Mouse (Mus musculus): ENCODE data around the gene Snx18.

Gene Snx18

DNA sequence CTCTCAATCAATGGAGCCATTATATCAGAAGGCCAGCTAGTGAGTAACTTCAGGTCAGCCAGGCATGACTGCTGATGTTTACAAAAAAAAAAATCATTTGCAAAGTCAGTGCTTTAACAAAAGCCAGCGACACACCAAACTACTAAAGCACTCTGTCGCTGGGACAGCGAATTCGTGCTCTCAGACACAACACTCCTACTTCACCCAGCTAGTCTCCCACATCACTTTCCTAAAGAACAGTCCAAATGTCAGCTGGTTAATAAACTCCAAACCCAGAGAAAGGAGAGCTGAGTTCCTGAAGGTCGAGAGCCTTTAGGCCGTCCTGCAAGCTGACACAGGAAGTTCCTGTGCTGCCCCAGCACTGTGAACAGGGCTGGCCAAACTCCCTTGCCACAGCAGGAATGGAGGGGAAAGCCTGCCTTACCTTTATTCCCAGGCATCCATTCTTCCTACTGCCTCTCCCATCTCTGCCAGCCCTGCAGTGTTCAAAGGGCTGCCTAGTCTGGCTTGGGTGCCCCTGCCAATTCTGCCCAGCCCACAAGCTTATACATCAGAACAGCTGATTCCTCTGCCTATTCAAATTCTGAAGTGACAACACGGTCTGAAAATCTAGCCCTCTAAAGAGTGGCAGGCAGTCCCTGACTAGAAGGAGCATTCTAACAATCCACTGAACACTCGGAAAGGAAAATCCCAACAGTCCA lies 2.2 kb downstream of the Snx18 start:
- DNase-seq (ENCODE audit: low spot score in 2 of 2), result no peak

DNA sequence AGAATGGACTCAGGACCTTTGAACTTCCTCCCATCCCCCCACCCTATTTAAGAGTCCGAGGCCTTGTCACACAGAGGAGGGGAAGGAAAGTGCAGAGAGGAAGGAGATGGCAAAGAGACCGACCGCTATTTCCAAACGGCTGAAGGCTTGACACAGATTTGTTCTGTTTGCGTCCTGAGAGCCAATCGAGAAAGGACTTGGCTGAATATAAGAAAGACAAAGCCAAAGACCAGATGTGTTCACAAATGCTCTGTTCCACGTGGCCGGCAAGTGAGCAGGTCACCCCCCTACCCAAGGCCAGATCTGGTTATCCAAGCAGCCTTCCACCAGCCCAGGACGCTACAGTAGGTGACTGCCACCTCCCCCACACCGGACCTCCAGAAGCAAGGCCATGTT lies 2.8 kb downstream of the Snx18 start:
- DNase-seq (ENCODE audit: low spot score in 2 of 2), result peak in 1 of 2 experiments; percentile 42

DNA sequence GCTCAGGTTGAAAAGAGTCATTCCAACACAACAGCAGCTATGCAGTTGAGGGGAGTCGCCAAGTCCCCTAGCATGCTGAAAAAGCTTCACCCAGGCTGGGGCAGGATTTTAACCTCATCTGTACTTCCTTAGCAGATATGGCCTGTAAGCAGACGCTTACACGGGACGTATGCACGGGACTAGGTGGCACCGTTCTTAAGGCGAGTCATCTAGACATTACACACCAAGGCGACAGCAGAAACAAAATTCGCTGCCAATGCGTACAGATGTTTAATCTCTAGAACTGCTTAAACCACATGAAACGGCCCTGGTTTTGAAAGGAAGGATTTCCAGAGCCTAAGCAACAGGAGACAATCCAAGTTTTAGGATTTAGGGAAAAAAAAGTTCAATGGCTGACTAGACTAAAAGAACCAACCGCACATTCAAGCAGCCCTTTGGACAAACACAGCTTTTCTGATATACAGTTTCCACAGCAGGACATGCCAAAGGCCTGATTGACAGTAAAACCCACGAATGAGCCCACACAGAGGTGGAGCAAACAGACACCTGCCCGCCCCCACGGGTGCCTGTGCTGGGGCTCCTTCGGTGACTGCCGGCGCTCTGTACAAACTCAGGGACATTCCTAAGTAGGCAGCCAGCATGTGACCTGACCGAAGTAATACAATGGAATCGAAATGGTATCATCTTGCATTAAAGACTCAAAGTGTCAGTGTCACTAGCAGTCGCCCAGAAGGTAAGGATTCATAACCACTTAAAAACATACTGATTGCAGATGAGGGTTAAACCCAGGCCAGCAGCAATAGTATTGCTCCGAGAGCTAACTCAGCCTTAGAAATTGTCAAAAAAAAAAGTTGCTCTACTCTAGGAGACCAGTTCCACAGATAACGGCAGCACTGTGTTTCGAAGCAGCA lies 3.5 kb downstream of the Snx18 start:
- DNase-seq (ENCODE audit: low spot score in 2 of 2), result peak; percentile 75 to 81

DNA sequence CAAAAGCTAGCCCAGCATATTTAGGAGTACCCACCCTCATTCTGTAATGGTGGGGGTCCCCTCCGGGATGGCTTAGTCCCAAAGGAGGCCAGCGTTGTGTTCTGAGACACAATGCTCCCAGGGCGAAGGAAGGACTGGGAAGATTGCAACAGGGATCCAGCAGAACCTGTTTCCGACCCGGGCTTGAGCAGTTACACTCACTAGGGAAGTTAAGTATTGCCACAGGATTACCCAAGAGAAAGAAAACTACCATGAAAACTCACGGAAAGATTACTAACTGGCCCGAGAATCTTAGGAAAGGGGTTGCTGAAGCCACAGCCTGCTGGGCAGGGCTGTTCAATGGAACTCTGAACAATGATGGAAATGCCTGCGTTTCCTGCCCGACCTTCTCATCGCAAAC lies 4.5 kb downstream of the Snx18 start:
- no peak for DNase-seq (ENCODE audit: low spot score in 2 of 2)

DNA sequence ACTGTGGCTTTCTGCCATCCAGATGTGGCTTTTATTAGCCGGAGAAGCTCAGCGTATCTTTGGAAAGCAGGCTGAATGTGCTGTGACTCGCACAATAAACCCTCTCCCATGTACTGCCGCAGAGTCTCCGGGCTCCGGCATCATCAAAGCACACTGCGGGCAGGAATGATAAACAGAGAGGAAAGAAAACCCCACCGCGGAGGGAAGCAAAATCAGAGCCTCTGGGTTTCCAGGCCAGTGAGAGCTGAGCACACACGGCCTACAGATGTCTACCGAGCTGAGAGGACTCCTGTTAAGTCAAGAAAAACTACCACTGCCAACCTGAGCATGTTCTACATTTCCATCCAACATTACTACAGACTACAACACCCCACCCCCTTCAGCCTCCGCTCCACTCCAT lies 5.0 kb downstream of the Snx18 start:
- DNase-seq (ENCODE audit: low spot score in 2 of 2), result no peak

DNA sequence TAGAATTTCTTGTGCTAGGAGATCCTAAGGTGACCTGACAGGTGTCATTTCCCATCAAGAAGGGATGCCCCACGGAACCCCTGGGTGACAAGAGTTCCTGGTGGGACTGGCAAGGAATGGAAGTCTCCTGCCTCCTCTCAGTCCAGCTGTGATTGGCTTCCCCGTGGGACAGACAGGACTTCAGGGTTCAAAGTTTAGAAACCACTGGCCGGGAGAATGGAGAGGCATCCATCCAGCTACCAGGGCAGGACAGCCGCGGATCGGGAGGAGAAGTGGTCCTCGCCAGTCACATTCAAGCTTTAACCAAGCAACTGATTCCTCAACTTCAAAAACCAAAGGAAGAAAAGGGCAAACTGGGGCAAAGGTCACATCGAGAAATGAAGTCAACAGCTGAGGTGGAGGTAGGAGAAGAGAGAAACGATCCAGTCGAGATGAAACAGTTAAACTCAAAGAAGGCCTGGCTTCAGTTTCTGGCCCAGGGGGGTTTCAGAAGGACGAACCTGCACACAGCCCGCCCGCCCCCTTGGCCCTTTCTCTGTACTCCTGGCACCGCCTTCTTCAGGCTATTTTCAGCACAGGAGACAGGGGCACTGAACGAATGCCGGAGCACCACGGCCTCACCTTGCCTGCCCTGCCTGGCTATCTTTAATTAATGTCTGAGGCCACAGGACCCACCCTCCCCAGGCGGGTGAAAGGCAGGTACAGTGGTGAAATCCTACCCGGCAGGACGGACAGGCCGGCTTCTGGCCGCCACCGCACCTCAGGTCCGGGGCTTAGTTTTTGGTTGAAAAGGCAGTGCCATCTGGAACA lies 6.0 kb downstream of the Snx18 start:
- peak in 1 of 2 experiments; percentile 56 for DNase-seq (ENCODE audit: low spot score in 2 of 2)

DNA sequence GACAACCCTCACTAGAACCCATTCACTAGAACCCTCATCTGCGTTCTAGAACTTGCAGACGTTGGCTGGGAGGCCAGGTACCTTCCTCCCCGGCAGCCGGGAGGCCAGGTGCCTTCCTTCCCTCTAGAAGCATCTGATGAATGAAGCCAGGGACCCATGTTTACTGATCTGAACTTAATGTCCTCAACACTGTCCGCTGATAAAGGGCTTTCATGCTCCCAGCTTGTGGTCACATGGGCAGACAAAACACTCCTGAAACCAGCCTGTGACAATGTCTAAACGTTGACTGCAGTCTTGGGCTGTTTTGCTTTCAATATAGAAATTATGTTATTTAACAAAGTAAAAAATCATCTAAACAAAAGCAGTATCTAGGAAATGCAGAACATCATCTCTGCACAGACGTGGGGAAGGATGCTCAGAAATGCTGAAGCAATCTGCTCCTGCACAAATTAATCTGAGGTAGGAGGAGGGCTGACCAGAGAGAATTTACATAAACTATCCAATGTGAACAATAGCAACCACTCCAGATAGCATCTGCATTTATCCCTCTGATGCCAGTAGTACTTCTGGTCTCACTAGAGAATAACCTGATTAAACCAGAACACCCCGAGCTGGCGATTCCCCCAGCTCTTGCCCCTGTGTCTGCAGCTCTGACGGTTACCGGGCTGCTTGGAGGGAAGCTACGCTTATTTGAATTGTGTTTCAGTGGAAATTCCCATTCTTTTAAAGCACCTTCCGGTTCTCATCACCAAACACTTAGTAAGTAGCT lies 7.4 kb downstream of the Snx18 start:
- no peak for DNase-seq (ENCODE audit: low spot score in 2 of 2)

DNA sequence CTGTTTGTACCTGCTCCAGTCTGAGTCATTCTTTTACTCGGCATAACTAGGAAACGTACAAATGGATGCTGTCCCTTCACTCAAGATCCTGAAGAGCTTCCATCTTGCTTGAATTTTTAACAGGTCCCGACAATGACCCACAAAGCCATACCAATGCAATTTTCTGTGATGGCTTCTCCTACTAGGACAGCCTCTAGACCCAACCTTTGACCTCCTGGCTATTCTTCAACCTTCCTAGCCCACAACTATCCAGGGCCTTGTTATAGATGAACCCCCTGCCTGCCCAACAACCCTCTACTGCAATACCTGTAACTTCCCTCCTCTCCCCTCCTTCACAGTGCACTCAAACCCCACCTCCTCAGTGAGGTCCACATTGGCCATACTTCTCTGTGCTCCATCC lies 8.9 kb downstream of the Snx18 start:
- no peak for DNase-seq (ENCODE audit: low spot score in 2 of 2)

DNA sequence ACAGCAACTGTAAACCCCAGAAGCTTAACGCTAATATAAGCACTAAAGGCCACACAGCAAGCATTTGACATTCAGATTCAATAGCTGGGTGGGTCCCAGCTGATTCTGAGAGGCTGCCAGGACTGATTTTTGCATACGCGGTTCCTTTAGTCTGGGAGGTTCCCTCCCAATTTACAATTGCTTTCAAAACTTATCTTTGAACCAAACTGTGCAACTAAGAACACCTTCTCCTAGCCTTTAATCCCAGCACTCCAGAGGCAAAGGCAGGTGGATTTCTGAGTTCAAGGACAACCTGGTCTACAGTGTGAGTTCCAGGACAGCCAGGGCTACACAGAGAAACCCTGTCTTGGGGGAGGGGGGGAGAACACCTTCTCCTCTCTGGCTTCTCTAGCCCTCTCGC lies 10.5 kb downstream of the Snx18 start:
- no peak for DNase-seq (ENCODE audit: low spot score in 2 of 2)

DNA sequence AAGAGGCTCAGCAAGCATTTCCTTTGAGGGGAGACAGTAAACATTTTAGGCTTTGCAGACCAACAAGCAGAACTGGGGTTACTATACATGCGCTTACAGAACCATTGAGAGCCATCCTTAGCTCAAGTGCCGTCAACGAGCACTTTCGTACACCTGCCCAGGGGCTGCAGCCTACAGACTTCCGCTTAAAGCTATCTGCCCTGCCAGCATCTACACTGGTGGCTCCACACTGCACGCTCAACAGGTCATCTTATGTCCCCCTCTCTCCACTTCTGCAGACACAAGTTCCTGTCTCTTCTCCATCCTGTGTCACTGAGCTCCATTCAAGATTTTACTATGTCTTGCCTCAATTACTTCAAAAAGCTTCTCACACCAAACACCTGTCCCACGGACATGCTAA lies 11.0 kb downstream of the Snx18 start:
- no peak for DNase-seq (ENCODE audit: low spot score in 2 of 2)

DNA sequence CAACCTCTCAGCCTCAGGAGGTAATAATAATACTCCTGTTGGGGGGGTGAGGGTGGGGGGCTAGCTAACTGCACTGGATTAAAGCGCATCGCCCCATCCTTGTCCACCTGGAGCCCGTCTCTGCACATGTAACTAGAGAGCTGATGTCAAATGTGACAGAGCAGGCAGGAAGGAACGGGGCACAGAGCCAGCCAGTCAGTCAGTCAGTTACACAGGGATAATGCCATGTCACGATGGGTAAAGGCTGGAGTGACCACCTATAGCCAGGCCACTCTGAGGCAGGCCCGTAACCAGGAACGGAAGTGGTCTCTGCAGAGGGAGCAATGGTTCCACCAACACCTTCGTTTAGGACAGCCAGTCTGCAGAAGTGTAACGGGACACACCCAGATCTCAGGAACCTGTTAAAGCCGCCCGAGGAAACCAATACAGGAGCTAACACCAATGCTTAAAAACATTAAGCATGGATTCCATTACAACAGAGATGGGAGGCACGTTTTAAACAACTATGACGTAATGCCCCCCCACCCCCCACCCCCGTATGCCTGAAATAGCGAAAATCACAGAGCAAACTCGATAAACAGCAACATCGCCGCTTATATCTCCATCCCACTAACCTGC lies 11.5 kb downstream of the Snx18 start:
- DNase-seq (ENCODE audit: low spot score in 2 of 2), result no peak

DNA sequence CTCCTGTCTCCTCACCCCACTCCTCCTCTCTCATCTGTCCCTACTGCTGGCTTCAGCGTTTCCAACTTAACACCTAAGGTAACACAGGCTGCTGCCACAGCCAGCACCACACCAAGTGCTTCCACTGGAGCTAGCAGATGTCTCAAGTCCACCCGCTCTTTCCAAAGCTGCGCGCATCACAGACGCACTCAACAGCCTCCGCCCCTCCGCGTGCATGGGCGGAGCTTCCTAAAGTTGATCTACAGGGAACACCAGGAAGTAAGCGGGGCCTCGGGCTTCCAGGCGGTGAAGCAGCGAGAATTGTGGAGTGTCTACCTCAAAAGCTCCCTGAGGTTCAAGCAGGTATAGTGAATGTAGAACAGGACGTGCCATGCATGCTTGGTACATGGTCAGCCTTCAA lies 12.2 kb downstream of the Snx18 start:
- no peak for DNase-seq (ENCODE audit: low spot score in 2 of 2)

DNA sequence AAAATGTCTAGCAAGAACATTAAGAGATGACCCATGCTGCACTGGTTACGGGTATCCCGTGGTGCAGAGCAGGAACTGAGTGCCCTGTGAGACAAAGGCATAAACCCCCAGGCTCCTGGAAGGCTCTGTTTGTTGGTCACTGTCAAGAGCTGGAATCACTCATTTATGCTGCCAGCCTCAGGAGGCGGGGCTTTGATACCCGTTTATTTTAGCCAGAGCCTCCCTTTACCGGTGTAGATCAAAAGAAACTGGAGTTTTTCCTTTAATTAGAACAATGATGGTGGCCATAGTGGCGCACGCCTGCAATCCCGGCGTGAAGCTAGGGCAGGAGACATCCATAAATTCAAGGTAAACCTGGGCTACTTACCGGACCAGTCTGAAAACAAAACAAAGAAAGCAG lies 12.7 kb downstream of the Snx18 start:
- no peak for DNase-seq (ENCODE audit: low spot score in 2 of 2)

DNA sequence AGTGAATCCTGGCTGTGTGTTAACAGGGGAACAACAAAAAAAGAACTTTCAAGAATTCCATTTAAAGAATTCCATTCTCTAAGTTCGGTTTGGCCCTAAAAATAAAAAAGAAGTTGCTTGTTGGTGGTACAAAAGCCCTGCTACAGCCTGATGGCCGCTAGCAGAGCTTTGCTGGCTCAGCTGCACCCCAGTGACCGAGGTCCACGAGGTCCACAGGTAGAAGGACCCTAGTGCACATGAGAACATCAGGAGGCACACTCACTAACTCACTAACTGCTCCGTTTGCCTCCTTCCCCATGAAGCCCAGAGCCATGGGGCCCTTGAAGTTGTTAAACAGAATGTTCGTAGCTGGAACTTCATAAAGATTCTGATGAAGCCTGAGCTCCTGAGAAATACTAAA lies 14.0 kb downstream of the Snx18 start:
- no peak for DNase-seq (ENCODE audit: low spot score in 2 of 2)

DNA sequence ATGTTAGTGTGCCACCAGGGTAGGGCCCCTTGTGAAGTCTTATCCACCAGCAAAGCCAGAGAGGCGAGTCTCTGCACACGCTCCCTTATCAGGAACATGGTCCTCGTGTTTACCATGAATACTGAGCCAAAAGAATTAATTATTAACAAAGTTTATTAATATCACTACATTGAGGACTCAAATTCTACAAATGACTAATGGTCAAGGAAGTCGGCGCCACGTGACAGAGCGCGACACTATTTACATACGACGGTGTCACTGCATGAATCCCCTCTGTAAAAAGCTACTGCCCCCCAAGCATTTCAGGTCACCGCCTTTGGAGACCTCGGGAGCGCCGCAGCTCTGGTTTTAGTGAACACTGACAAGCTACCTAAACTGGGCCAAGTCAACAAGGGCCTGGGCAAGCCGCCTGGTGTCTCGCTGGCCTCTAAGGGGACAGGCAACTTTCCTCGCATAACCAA lies 15.5 kb downstream of the Snx18 start:
- DNase-seq (ENCODE audit: low spot score in 2 of 2), result peak in 1 of 2 experiments; percentile 52

DNA sequence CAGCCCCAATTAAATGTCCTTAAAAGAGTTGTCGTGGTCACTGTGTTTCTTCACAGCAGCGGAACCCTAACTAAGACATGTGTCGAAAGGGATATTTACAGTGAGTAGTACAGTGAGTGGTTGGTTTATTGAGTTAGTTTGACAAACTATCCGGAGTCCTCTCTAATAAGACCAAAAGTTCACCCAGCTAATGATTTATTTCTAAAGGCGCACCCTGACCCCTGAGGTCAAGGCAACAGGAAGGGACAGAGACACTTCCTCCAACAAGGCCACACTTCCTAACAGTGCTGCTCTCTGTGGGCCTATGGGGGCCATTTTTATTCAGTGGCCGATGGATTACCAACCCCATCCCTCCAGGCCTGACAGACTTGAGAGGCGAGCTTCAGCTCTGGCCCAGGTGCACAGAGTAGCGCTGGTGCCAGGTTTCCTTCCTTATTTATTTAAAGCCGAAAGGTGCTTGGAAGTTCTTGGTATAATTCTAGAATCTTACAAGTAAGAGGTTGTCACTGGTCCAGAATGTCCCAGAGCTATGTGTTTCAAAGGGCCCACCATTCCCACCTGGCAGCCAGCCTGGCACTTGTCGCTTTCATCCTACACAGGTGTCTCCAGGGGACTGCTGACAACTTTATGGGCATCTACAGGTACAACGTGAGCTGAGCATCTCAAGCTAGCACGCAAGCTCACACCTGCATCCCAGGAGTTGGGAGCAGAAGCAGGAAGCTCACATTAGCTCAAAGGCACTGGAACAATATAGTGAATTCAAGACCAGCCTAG lies 16.3 kb downstream of the Snx18 start:
- no peak for DNase-seq (ENCODE audit: low spot score in 2 of 2)

DNA sequence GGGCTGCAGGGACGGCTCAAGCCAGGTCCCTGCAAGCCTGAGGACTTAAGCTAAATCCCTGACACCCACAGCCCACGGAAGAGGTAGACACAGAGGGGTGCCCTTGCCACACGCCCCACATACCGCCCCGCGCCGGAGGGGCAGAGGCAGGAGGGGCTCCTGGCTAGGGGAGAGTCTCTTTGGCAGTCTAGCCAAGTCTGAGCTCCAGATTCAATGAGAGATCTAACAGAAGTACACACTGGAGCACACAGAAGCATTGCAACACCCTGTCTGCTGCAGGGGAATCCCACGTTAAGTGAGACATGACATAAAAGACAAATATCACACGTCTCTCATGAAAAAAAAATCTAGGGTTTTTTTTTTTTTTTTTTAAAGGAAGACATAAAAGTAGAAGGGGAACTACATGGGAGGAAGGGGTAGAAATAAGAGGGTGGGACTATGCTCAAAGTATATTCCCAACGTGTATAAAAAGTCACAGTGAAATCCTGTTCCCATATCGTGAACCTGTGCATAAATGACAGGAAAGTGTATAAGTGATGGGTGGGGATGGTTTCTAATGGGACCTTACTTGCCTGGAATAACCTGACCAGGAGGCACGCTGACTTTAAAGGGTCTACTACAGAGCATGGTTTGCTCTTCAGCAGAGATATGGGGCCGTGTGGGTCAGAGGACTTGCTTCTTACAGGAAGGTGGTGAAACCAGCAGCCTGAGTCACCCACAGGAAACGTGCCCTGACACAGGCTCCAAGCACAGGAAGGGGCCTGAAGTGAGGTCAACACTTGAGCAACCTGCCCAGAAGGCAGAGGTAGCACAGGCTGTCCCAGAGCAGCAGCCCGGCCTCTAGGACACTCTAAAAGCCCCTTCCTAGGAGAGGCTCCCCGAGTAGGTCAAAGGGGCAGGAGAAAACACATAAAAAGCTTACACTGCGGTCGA lies 17.6 kb downstream of the Snx18 start:
- no peak for DNase-seq (ENCODE audit: low spot score in 2 of 2)

DNA sequence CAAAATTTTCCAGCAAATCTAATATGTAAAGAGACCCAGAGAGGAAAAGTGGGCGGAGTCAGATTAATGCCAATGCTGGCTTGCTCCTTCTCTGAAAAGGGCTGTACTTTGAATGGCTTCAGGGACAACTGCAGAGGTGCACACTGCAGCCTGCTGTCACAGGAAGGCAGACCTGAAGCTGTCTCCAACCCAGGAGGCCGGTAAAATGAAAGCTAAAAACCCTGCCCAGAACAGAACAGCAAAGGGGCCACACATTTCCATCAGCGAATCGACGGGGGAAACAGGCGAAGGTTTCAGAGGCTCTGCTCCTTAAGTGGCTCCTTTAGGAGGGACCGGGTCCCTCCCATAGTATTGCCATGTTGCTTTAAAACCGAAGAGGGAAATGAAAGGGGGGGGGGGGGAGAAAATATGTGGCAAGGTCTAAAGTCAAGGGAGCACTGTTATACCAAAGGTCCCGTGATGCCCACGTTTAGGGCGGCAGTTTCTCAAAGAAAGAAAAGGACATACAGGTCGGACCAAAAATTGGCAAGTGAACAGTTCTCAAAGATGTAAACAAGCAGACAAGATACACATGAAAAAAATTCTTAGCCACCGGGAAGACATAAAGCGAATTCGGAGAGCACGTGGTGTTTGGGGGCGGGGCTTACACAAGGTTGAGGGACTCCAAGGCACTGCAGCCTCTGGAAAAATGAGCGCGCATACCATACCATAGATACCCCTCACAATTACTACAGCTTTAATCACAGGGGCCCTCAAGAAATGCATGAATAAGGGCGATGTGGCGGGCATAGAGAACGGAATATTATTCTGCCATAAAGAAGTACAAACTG lies 18.4 kb downstream of the Snx18 start:
- no peak for DNase-seq (ENCODE audit: low spot score in 2 of 2)

All from urinary bladder, postnatal 36 days (tissue).